Mouse (Mus musculus) CD4-positive, CD25-positive, alpha-beta regulatory T cell (primary cell): ENCODE data around the gene Gm16427. TPM values are rescaled to one million over a fixed set of nuclear protein-coding genes. Genes with fewer than 3 reads are reported as not detected.

Experiments used
- polyA plus RNA-seq: library from polyadenylated mRNA; unstranded; fragments of 100-300 nt; shearing (Covaris generic); gene quantifications from one replicate; pipeline ENCODE4 v1.2.1, GENCODE M21; 2017

The Gm16427 gene
- polyA plus RNA-seq, result not detected

GRCm38 (mm10) chr5:93540100-93540499, at the start of gene Gm16427:
TSS of gene Gm16427 (minus strand) at chr5:93540200.

Other genes with a start within 250 kb of the Gm16427 start
- 0.37 TPM for gene C87414, start 131.4 kb upstream of the Gm16427 start, polyA plus RNA-seq